8 mouse cellular contexts compared by ENCODE assay signal in the genomic region with DNA sequence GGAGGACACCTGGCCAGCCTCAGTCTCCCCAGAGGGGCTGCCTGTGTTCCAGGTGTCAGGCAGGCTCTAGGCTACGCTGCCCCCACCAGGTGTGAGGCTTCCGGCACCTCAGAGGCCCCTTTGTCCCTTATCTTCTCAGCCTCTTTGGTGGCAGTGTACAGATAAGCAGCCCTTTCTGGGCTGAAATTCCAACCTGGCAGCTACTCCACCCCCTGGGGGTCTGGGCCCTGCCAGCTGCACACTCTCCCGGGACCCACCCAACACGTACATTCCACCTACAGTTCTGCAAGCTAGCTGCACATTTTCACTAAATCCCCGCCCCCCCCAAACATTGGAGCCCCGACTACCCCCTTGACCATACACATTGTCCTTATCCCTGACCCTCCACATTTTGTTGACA. TPM values are rescaled to one million over a fixed set of nuclear protein-coding genes. Genes with fewer than 3 reads are reported as not detected.
DNase-seq lines count a peak whose midpoint lies in the region; ATAC-seq and TF ChIP-seq lines count a peak whose summit lies in the region.

No protein-coding gene starts in this region.

- TF ChIP-seq POLR2A in heart, adult 2 months (IDR thresholded peaks at IDR 0.05; ENCODE audit: insufficient read depth, low read depth, low read length) = no peak

- H3K27ac ChIP-seq in heart, adult 2 months = peak overlapping the region; percentile 72
- peak overlapping the region; percentile 89 for H3K27ac ChIP-seq in limb, embryonic 12.5 days
- H3K27ac ChIP-seq in stomach, embryonic 16.5 days (ENCODE audit: low read length) = peak overlapping the region; percentile 84

- TF ChIP-seq CTCF in heart, adult 2 months (IDR thresholded peaks at IDR 0.05) = no peak

- no peaks in the 10 kb centered on the region for H3K27me3 ChIP-seq in heart, adult 2 months (ENCODE audit: control insufficient read depth, insufficient read depth, low read length)
- H3K27me3 ChIP-seq in limb, embryonic 12.5 days = no peaks in the 10 kb centered on the region
- no peaks in the 10 kb centered on the region for H3K27me3 ChIP-seq in stomach, embryonic 16.5 days (ENCODE audit: control insufficient read depth, insufficient read depth, low read length)

- no peaks in the 10 kb centered on the region for H3K36me3 ChIP-seq in heart, adult 2 months (ENCODE audit: control insufficient read depth, insufficient read depth, low read length)
- no peaks in the 10 kb centered on the region for H3K36me3 ChIP-seq in limb, embryonic 12.5 days
- no peaks in the 10 kb centered on the region for H3K36me3 ChIP-seq in stomach, embryonic 16.5 days (ENCODE audit: control insufficient read depth, insufficient read depth, low read length)

- ATAC-seq in limb, embryonic 12.5 days (ENCODE audit: insufficient number of reproducible peaks, insufficient read depth, low FRiP score, low TSS enrichment, low read depth) = no peak
- peak; percentile 81 for ATAC-seq in stomach, embryonic 16.5 days (ENCODE audit: insufficient read depth, low FRiP score)

- H3K4me1 ChIP-seq in heart, adult 2 months (ENCODE audit: control insufficient read depth, insufficient read depth, low read length) = peaks cover 13% of the 10 kb centered on the region
- H3K4me1 ChIP-seq in limb, embryonic 12.5 days (replicated peaks) = peaks cover 66% of the 10 kb centered on the region
- H3K4me1 ChIP-seq in stomach, embryonic 16.5 days (ENCODE audit: control insufficient read depth, insufficient read depth, low read length) = peaks cover 45% of the 10 kb centered on the region

- DNase-seq in heart, adult 2 months = no peak
- DNase-seq in heart, adult 18-20 months = no peak
- DNase-seq in retina, embryonic 14.5 days (ENCODE audit: low spot score) = peak; percentile 28
- DNase-seq in retina, postnatal 1 day = no peak
- DNase-seq in urinary bladder, postnatal 25 days (ENCODE audit: low spot score) = no peak
- no peak for DNase-seq in natural killer cell, adult 2 months (ENCODE audit: low spot score in 2 of 2)

- intact Hi-C loops in heart, adult 2 months (cut with DNase I) = no loop called here

- no peak overlapping the region for H3K9ac ChIP-seq in heart, adult 2 months (ENCODE audit: low read depth, low read length)
- peak overlapping the region; percentile 31; the same call in 1 of the 2 replicates for H3K9ac ChIP-seq in limb, embryonic 12.5 days (replicated peaks)
- H3K9ac ChIP-seq in stomach, embryonic 16.5 days (ENCODE audit: low read length) = peak overlapping the region; percentile 62

- no peak for TF ChIP-seq EP300 in heart, adult 2 months (IDR thresholded peaks at IDR 0.05; ENCODE audit: insufficient read depth, low read depth, low read length)

- H3K79me2 ChIP-seq in heart, adult 2 months (replicated peaks; ENCODE audit: control insufficient read depth, insufficient read depth, low read length) = no peaks in the 10 kb centered on the region

- H3K9me3 ChIP-seq in limb, embryonic 12.5 days = no peaks in the 10 kb centered on the region
- no peaks in the 10 kb centered on the region for H3K9me3 ChIP-seq in stomach, embryonic 16.5 days (replicated peaks; ENCODE audit: control insufficient read depth, low read length)

- 45% methylated on average over 6 of the region's 6 CpGs for WGBS in heart, adult 2 months
- WGBS in limb, embryonic 12.5 days = 18% methylated on average over 6 of the region's 6 CpGs
- WGBS in stomach, embryonic 16.5 days = 30% methylated on average over 6 of the region's 6 CpGs

- H3K4me3 ChIP-seq in heart, adult 2 months = no peak overlapping the region
- no peak overlapping the region for H3K4me3 ChIP-seq in limb, embryonic 12.5 days (replicated peaks)
- H3K4me3 ChIP-seq in stomach, embryonic 16.5 days (replicated peaks; ENCODE audit: low read length) = no peak overlapping the region

- peak overlapping the region; percentile 44 for H3K4me2 ChIP-seq in limb, embryonic 12.5 days
- H3K4me2 ChIP-seq in stomach, embryonic 16.5 days (ENCODE audit: low read depth, low read length) = peak overlapping the region; percentile 53; the same call in 1 of the 2 replicates

RNA-seq across cellular contexts. Expression of gene Sema3f, which starts 13.0 kb away (rescaled TPM):
- total RNA-seq in heart, adult 2 months (2021) = 10 to 100 TPM; 13.4 to 16.8 TPM
- 29.1 and 31.8 TPM in 2 replicates for polyA plus RNA-seq in heart, adult 2 months (2012; rRNA removed)
- 10 to 100 TPM; 14.7 to 16.5 TPM for total RNA-seq in heart, adult 18-20 months (2021)
- polyA plus RNA-seq in limb, embryonic 12.5 days (2016; fragmentation: Nextera tagmentation; extraction: Ambion mirVana) = 47.6 and 53.5 TPM in 2 replicates
- 15.1 and 16.8 TPM in 2 replicates for polyA plus RNA-seq in stomach, embryonic 16.5 days (2015; fragmentation: Nextera tagmentation; extraction: Ambion mirVana)

RNA-seq across cellular contexts. Expression of gene Gnat1, which starts 43.8 kb away (rescaled TPM):
- total RNA-seq in heart, adult 2 months (2021) = not detected
- polyA plus RNA-seq in heart, adult 2 months (2012; rRNA removed) = not detected in 2 replicates
- total RNA-seq in heart, adult 18-20 months (2021) = not detected
- 2.1 and 2.2 TPM in 2 replicates for polyA plus RNA-seq in limb, embryonic 12.5 days (2016; fragmentation: Nextera tagmentation; extraction: Ambion mirVana)
- 0.42 and 2.0 TPM in 2 replicates for polyA plus RNA-seq in stomach, embryonic 16.5 days (2015; fragmentation: Nextera tagmentation; extraction: Ambion mirVana)

RNA-seq across cellular contexts. Expression of gene Rbm5, which starts 47.5 kb away (rescaled TPM):
- total RNA-seq in heart, adult 2 months (2021) = 10 to 100 TPM; 38.9 to 54.6 TPM
- 50.5 and 68.3 TPM in 2 replicates for polyA plus RNA-seq in heart, adult 2 months (2012; rRNA removed)
- total RNA-seq in heart, adult 18-20 months (2021) = 10 to 100 TPM; 48.6 to 57.9 TPM
- polyA plus RNA-seq in limb, embryonic 12.5 days (2016; fragmentation: Nextera tagmentation; extraction: Ambion mirVana) = 232 and 239 TPM in 2 replicates
- polyA plus RNA-seq in stomach, embryonic 16.5 days (2015; fragmentation: Nextera tagmentation; extraction: Ambion mirVana) = 183 and 187 TPM in 2 replicates

RNA-seq across cellular contexts. Expression of gene Slc38a3, which starts 54.0 kb away (rescaled TPM):
- total RNA-seq in heart, adult 2 months (2021) = 10 to 100 TPM; 71.5 to 88.3 TPM
- 162 and 314 TPM in 2 replicates for polyA plus RNA-seq in heart, adult 2 months (2012; rRNA removed)
- 10 to 100 TPM; 48.3 to 61.0 TPM for total RNA-seq in heart, adult 18-20 months (2021)
- 3.5 and 5.0 TPM in 2 replicates for polyA plus RNA-seq in limb, embryonic 12.5 days (2016; fragmentation: Nextera tagmentation; extraction: Ambion mirVana)
- 13.0 and 15.1 TPM in 2 replicates for polyA plus RNA-seq in stomach, embryonic 16.5 days (2015; fragmentation: Nextera tagmentation; extraction: Ambion mirVana)
